Mouse (Mus musculus) heart, adult 11 months (tissue): ENCODE data around the gene Odf2.

Experiments used
- DNase-seq: peaks from one replicate; pipeline ENCODE4 v3.0.0; 2022

Gene Odf2

GRCm38 (mm10) chr2:29940073-29940472 lies 51.1 kb downstream of the Odf2 start:
- DNase-seq, result no peak

GRCm38 (mm10) chr2:29940826-29941225 lies 51.8 kb downstream of the Odf2 start:
- no peak for DNase-seq

GRCm38 (mm10) chr2:29944723-29945122 lies 55.7 kb downstream of the Odf2 start:
- DNase-seq, result peak; percentile 98

- DNase-seq, result no peak
These were observed 59.9 kb downstream of the Odf2 start for GRCm38 (mm10) chr2:29948896-29949295.

GRCm38 (mm10) chr2:29961246-29961645 lies 72.2 kb downstream of the Odf2 start:
- no peak for DNase-seq

- DNase-seq, result peak; percentile 95
These were observed 75.6 kb downstream of the Odf2 start for GRCm38 (mm10) chr2:29964354-29965249.

- peak; percentile 100 for DNase-seq
These were observed 76.3 kb downstream of the Odf2 start, which contains the start of gene Sptan1 for GRCm38 (mm10) chr2:29965250-29965843. Gene Sptan1 (plus strand): TSS chr2:29965560.

- DNase-seq, result no peak
These were observed 76.9 kb downstream of the Odf2 start for GRCm38 (mm10) chr2:29965906-29966305.

GRCm38 (mm10) chr2:29966826-29967225 lies 77.8 kb downstream of the Odf2 start:
- no peak for DNase-seq

- DNase-seq, result no peak
These were observed 78.7 kb downstream of the Odf2 start for GRCm38 (mm10) chr2:29967768-29968167.

- no peak for DNase-seq
These were observed 79.6 kb downstream of the Odf2 start for GRCm38 (mm10) chr2:29968638-29969037.

- peak; percentile 98 for DNase-seq
These were observed 83.0 kb downstream of the Odf2 start for GRCm38 (mm10) chr2:29971838-29972635.

- peak; percentile 90 for DNase-seq
These were observed 84.5 kb downstream of the Odf2 start for GRCm38 (mm10) chr2:29973525-29973924.

GRCm38 (mm10) chr2:29977307-29977706 lies 88.3 kb downstream of the Odf2 start:
- DNase-seq, result no peak

GRCm38 (mm10) chr2:29980661-29981060 lies 91.6 kb downstream of the Odf2 start:
- no peak for DNase-seq
